Mouse (Mus musculus) hindbrain, embryonic 12.5 days (tissue): ENCODE results near the gene Polr2b. TPM values are rescaled to one million over a fixed set of nuclear protein-coding genes. Genes with fewer than 3 reads are reported as not detected.

ENCODE experiments used
- ATAC-seq: fragments of 200-750 bp; cut with Nextera tagmentation; 2 replicates; pipeline ENCODE4 v1.8.0; 2017; ENCODE audit warnings: moderate TSS enrichment; ENCODE audit not compliant: low FRiP score
- H3K27ac ChIP-seq: fragments of 300-500 bp; sonication (generic); 2 replicates; pipeline ENCODE4 v1.5.1; 2016; ENCODE audit warnings: mild to moderate bottlenecking
- H3K27me3 ChIP-seq: fragments of 300-500 bp; sonication (generic); 2 replicates; pipeline ENCODE4 v1.6.1; 2016; ENCODE audit warnings: mild to moderate bottlenecking
- H3K36me3 ChIP-seq: fragments of 300-500 bp; sonication (generic); 2 replicates; pipeline ENCODE4 v1.6.1; 2016; ENCODE audit warnings: mild to moderate bottlenecking
- H3K4me1 ChIP-seq: fragments of 300-500 bp; sonication (generic); 2 replicates; pipeline ENCODE4 v1.6.1; 2016
- H3K4me2 ChIP-seq: fragments of 300-500 bp; sonication (generic); replicated peaks from 2 replicates; pipeline ENCODE4 v1.6.1; 2016; ENCODE audit warnings: mild to moderate bottlenecking
- H3K4me3 ChIP-seq: fragments of 300-500 bp; sonication (generic); 2 replicates; pipeline ENCODE4 v1.5.1; 2016; ENCODE audit warnings: mild to moderate bottlenecking
- H3K9ac ChIP-seq: fragments of 300-500 bp; sonication (generic); 2 replicates; pipeline ENCODE4 v1.6.1; 2016; ENCODE audit warnings: mild to moderate bottlenecking, moderate library complexity
- H3K9me3 ChIP-seq: fragments of 300-500 bp; sonication (generic); replicated peaks from 2 replicates; pipeline ENCODE4 v1.6.1; 2016; ENCODE audit warnings: mild to moderate bottlenecking
- WGBS: fragments of 180-500 bp; shearing (Covaris S2); methylation state at CpG from one replicate; pipeline ENCODE4 v1.1.7; 2016; 5-methylcytosine and 5-hydroxymethylcytosine counted together
- polyA plus RNA-seq: library from polyadenylated mRNA; unstranded; fragments of >200 nt; fragmentation: Nextera tagmentation; extraction: Ambion mirVana; gene quantifications from 2 replicates; pipeline ENCODE4 v1.2.1, GENCODE M21; 2016

Gene Polr2b
- polyA plus RNA-seq, 1 experiment from 2014 or later: 80.1 TPM

- Histone ChIP-seq H3K4me2 (peak overlapping the region; percentile 98), H3K27me3 (no peaks in the 10 kb centered on the region), H3K36me3 (peaks cover 29% of the 10 kb centered on the region), H3K27ac (no peak overlapping the region), H3K9me3 (no peaks in the 10 kb centered on the region), H3K4me3 (peak overlapping the region; percentile 78), H3K9ac (peak overlapping the region; percentile 93; the same call in 1 of the 2 replicates), H3K4me1 (peaks cover 32% of the 10 kb centered on the region)
- ATAC-seq: no peak
- whole genome bisulfite sequencing: 79% methylated on average over 5 of the region's 5 CpGs
These were observed 2.0 kb upstream of the Polr2b start for GRCm38 (mm10) chr5:77307821-77308553.

DNA sequence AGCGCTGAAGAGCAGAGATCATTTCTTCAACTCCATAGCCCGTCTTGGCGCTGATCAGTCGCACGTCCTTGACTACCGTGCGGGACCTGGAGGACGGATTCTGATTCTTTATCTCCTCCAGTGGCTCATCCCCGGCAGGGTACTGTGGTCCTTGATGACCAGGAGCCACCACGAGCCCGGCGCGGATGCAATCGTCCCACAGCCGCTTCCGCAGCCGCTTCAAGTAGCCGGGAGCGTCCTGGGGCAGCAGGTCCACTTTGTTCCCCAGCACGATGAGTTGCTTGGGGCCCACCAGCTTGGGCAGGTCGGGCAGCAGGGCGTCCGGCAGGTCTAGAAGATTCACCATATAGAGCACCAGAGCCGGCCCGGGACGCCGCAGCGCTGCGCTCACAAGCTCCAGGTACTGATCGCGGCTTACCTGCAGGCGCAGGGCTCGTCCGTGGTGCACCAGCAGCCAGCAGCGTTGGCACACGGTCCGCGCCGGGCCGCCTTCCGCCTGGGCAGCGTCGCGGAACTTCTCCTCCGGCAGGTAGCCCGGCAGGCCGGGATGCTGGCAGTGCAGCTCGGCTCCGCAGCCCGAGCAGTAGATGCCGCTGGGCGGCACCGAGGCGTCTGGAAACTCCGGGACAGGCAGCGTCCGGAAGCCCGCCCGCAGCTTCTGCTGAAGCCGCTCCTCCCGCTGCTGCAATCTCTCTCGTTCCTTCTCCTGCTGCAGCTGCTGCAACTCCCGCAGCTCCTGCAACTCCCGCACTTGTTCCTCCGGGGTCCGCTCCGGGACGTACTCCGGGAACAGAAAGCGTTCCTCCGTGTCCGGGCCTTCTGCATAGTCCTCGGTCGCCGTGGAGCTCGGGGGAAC lies 668 bp upstream of the Polr2b start:
- peak; percentile 48 for ATAC-seq
- Histone ChIP-seq H3K27me3 (no peaks in the 10 kb centered on the region), H3K4me2 (peak overlapping the region; percentile 98), H3K4me3 (peak overlapping the region; percentile 78), H3K27ac (peak overlapping the region; percentile 90), H3K9me3 (no peaks in the 10 kb centered on the region), H3K9ac (peak overlapping the region; percentile 93), H3K36me3 (peaks cover 33% of the 10 kb centered on the region), H3K4me1 (peaks cover 32% of the 10 kb centered on the region)
- under 1% methylated on average over 75 of the region's 76 CpGs for WGBS

DNA sequence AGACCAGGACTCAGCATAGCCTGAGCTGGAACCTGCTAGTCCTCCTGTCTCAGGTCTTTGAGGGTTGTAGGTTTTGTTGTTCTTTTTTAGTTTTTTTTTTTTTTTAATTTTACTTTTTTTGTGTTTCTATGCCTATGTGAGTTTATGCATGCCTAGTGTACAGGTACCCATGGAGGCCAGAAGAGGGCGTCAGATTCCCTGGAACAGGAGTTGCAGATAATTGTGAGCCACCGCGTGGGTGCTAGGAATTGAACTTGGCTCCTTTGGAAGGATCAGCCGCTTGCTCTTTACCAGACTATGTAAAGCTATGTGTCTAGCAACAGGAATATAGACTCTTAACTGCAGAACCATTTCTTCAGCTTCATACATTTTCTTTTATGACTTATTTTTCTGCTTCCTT lies 4.3 kb downstream of the Polr2b start:
- WGBS: 98% methylated on average over 4 of the region's 4 CpGs
- Histone ChIP-seq H3K9me3 (no peaks in the 10 kb centered on the region), H3K4me2 (no peak overlapping the region), H3K27ac (no peak overlapping the region), H3K4me3 (no peak overlapping the region), H3K36me3 (peaks cover 49% of the 10 kb centered on the region), H3K9ac (no peak overlapping the region), H3K4me1 (peaks cover 14% of the 10 kb centered on the region), H3K27me3 (no peaks in the 10 kb centered on the region)
- ATAC-seq: no peak

DNA sequence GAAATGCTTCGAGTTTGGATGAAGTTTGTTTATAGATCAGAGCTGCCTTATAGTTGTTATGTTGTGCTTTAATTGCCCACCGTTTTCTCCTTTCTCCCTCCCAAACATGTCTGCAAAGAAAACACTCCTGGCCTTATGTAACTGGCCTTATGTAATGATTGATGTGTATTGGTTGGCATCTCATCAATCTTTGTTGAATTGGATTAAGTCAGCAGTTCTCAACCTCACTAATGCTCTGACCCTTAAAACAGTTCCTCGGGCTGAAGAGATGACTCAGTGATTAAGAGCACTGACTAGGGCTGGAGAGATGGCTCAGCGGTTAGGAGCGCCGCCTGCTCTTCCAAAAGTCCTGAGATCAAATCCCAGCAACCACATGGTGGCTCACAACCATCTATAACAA lies 5.0 kb downstream of the Polr2b start:
- H3K9me3 ChIP-seq: no peaks in the 10 kb centered on the region
- H3K9ac ChIP-seq: no peak overlapping the region
- WGBS: 89% methylated on average over 6 of the region's 6 CpGs
- no peak overlapping the region for H3K4me2 ChIP-seq
- ATAC-seq: no peak
- H3K36me3 ChIP-seq: peaks cover 52% of the 10 kb centered on the region
- no peak overlapping the region for H3K4me3 ChIP-seq
- H3K27ac ChIP-seq: no peak overlapping the region
- H3K4me1 ChIP-seq: peaks cover 14% of the 10 kb centered on the region
- no peaks in the 10 kb centered on the region for H3K27me3 ChIP-seq

DNA sequence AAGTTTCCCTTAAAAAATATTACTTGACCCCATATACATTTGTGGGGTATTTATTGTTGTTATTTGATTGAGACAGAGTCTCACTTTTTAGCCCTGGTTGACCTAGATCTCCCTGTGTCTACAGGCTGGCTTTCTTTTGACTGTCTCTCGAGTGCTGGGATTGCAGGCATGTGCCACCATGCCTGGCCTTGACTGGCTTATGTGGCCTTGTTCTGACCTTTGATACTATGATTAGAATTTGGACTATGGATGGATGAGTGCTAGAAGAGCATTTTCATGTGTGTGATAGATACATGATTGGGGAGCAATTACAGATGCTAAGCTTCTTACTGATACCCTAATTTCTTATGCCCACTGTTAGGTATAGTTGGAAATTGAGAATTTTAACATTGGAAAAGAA lies 15.0 kb downstream of the Polr2b start:
- Histone ChIP-seq H3K36me3 (peaks cover 89% of the 10 kb centered on the region), H3K4me3 (no peak overlapping the region), H3K9ac (no peak overlapping the region), H3K4me2 (no peak overlapping the region), H3K27ac (no peak overlapping the region), H3K4me1 (no peaks in the 10 kb centered on the region), H3K9me3 (no peaks in the 10 kb centered on the region), H3K27me3 (no peaks in the 10 kb centered on the region)
- ATAC-seq: no peak
- WGBS: 94% methylated on average over 1 of the region's 1 CpGs

- Histone ChIP-seq H3K27me3 (no peaks in the 10 kb centered on the region), H3K9ac (no peak overlapping the region), H3K4me2 (no peak overlapping the region), H3K4me1 (no peaks in the 10 kb centered on the region), H3K9me3 (no peaks in the 10 kb centered on the region), H3K36me3 (peaks cover 84% of the 10 kb centered on the region), H3K27ac (no peak overlapping the region), H3K4me3 (no peak overlapping the region)
- WGBS: 83% methylated on average over 5 of the region's 5 CpGs
- no peak for ATAC-seq
These were observed 20.2 kb downstream of the Polr2b start for GRCm38 (mm10) chr5:77330154-77330553.

GRCm38 (mm10) chr5:77340033-77340432 lies 30.1 kb downstream of the Polr2b start:
- no peaks in the 10 kb centered on the region for H3K9me3 ChIP-seq
- H3K4me1 ChIP-seq: no peaks in the 10 kb centered on the region
- no peak for ATAC-seq
- H3K4me2 ChIP-seq: no peak overlapping the region
- no peak overlapping the region for H3K27ac ChIP-seq
- H3K4me3 ChIP-seq: no peak overlapping the region
- H3K27me3 ChIP-seq: no peaks in the 10 kb centered on the region
- WGBS: 92% methylated on average over 4 of the region's 4 CpGs
- H3K36me3 ChIP-seq: peaks cover 84% of the 10 kb centered on the region
- no peak overlapping the region for H3K9ac ChIP-seq

DNA sequence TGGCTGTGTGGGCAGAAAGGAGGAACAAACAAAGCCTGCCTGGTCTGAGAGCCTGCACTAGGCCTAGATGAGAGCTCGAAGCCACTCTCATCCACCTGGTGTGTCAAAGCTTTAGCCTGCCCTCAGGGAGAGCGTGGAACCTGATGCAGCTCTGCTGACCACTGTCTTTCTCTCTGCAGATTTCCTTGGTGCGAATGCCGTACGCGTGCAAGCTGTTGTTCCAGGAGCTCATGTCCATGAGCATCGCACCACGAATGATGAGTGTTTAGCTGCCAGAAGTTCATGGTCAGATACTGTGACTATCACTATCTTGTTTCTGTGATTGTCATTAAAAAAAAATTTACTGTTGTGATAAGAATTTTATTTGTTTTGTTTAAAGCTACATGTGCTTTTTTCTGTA lies 39.0 kb downstream of the Polr2b start:
- no peak overlapping the region for H3K4me2 ChIP-seq
- 97% methylated on average over 8 of the region's 8 CpGs for WGBS
- no peaks in the 10 kb centered on the region for H3K4me1 ChIP-seq
- no peak for ATAC-seq
- peaks cover 58% of the 10 kb centered on the region for H3K36me3 ChIP-seq
- no peaks in the 10 kb centered on the region for H3K9me3 ChIP-seq
- H3K27ac ChIP-seq: no peak overlapping the region
- H3K27me3 ChIP-seq: no peaks in the 10 kb centered on the region
- H3K4me3 ChIP-seq: no peak overlapping the region
- H3K9ac ChIP-seq: no peak overlapping the region

DNA sequence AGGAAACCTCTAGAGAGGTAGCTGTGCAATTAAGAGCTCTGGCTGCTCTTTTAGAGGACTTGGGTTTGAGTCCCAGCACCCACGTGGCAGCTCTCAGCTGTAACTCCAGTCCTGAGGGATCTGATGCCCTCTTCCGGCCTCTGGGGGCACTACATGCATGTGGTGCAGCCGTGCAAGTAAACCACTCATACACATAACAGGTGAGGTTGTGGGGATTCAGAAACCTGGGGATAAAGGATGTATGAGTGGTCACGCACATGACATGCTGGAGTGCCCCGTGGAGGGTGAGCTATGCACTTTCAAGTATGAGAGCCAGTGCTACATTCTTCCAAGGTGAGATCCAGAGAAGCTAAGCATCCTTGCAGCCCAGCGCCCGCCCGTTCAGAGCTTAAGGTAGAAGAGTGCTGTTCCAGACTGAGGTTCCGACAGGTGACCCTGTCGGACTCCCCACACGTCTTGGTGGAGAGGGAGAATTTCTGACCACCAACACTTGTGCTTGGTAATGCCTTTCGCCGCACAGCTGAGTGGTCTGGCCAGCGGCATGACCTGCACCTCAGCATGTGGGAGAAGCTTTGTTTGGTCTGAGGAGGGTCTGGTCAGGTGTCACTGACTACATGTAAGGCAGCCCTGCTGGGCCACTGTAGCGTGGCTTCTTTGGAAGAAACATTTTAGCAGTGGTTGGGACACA lies 40.2 kb downstream of the Polr2b start:
- Histone ChIP-seq H3K4me2 (no peak overlapping the region), H3K4me3 (no peak overlapping the region), H3K27me3 (no peaks in the 10 kb centered on the region), H3K27ac (no peak overlapping the region), H3K4me1 (no peaks in the 10 kb centered on the region), H3K9me3 (no peaks in the 10 kb centered on the region), H3K36me3 (peaks cover 50% of the 10 kb centered on the region), H3K9ac (no peak overlapping the region)
- ATAC-seq: no peak
- WGBS: 92% methylated on average over 15 of the region's 15 CpGs

GRCm38 (mm10) chr5:77351691-77352090 lies 41.7 kb downstream of the Polr2b start:
- H3K4me2 ChIP-seq: no peak overlapping the region
- peaks cover 37% of the 10 kb centered on the region for H3K36me3 ChIP-seq
- H3K4me3 ChIP-seq: no peak overlapping the region
- peaks cover 4% of the 10 kb centered on the region; the same call in 1 of the 2 replicates for H3K27me3 ChIP-seq
- WGBS: 78% methylated on average over 9 of the region's 9 CpGs
- no peak overlapping the region for H3K27ac ChIP-seq
- no peaks in the 10 kb centered on the region for H3K4me1 ChIP-seq
- no peak for ATAC-seq
- H3K9ac ChIP-seq: no peak overlapping the region
- H3K9me3 ChIP-seq: no peaks in the 10 kb centered on the region

DNA sequence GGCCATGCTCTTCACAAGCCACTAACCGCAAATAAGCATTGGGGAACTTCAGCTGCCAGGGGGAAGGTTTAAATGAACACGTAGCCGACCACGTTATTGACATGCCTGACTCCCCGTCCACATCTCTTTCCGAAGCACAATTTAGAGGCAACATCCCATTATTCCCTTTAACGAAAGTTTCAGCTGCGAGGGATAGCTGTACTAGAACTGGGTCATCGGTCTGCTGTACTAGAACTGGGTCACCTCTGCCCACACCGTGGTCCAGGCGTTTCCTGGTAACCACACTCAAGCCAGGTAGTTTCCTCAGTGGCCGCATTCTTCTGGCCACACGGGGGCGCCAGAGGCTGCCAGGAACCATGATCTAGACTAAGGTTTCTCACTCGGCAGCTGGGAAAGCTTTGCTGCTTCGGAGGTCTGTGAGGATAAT lies 44.4 kb downstream of the Polr2b start:
- ATAC-seq: peak; percentile 66
- Histone ChIP-seq H3K9ac (no peak overlapping the region), H3K27me3 (peaks cover 4% of the 10 kb centered on the region; the same call in 1 of the 2 replicates), H3K9me3 (no peaks in the 10 kb centered on the region), H3K4me1 (peaks cover 4% of the 10 kb centered on the region), H3K4me3 (peak overlapping the region; percentile 11; the same call in 1 of the 2 replicates), H3K27ac (no peak overlapping the region), H3K4me2 (peak overlapping the region; percentile 47), H3K36me3 (peaks cover 11% of the 10 kb centered on the region)
- 9% methylated on average over 16 of the region's 16 CpGs for WGBS
